Mouse (Mus musculus): ENCODE results near the gene Cog1.
A peak's percentile ranks its signal among the peaks of the same experiment; 100 is the strongest.
"Not testable (repeated sequence)": the region's sequence is repeated elsewhere in the genome, so short reads cannot be mapped to it uniquely, and the experiment has no call there.

The Cog1 gene

GRCm38 (mm10) chr11:113632303-113632702 is 16.7 kb upstream of the Cog1 start:
- no peak for DNase-seq

- no peak for DNase-seq
Measured at GRCm38 (mm10) chr11:113633398-113633797, 15.6 kb upstream of the Cog1 start.

- DNase-seq: no peak
Measured at GRCm38 (mm10) chr11:113634699-113635121, 14.3 kb upstream of the Cog1 start.

GRCm38 (mm10) chr11:113638680-113639079 is 10.3 kb upstream of the Cog1 start:
- no peak for DNase-seq

- DNase-seq: no peak
Measured at GRCm38 (mm10) chr11:113645181-113645580, 3.8 kb upstream of the Cog1 start.

GRCm38 (mm10) chr11:113648152-113648551 is 817 bp upstream of the Cog1 start:
- DNase-seq: peak; percentile 90

- peak; percentile 84 for DNase-seq
Measured at GRCm38 (mm10) chr11:113649353-113650210, 613 bp downstream of the Cog1 start, which contains the start of gene Slc39a11. Slc39a11 (minus strand) TSS chr11:113650079.

- no peak for DNase-seq
Measured at GRCm38 (mm10) chr11:113651206-113651906, 2.4 kb downstream of the Cog1 start.

GRCm38 (mm10) chr11:113651907-113652273 is 2.9 kb downstream of the Cog1 start:
- peak; percentile 73 for DNase-seq

GRCm38 (mm10) chr11:113652516-113652915 is 3.5 kb downstream of the Cog1 start:
- DNase-seq: peak; percentile 43

GRCm38 (mm10) chr11:113654105-113654504 is 5.1 kb downstream of the Cog1 start:
- DNase-seq: no peak

- DNase-seq: no peak
Measured at GRCm38 (mm10) chr11:113654561-113655270, 5.7 kb downstream of the Cog1 start.

- no peak for DNase-seq
Measured at GRCm38 (mm10) chr11:113656511-113656932, 7.6 kb downstream of the Cog1 start.

- no peak for DNase-seq
Measured at GRCm38 (mm10) chr11:113657221-113657620, 8.3 kb downstream of the Cog1 start.

- DNase-seq: no peak
Measured at GRCm38 (mm10) chr11:113658319-113658718, 9.3 kb downstream of the Cog1 start.

- no peak for DNase-seq
Measured at GRCm38 (mm10) chr11:113658763-113659162, 9.8 kb downstream of the Cog1 start.

- DNase-seq: not testable (repeated sequence)
Measured at GRCm38 (mm10) chr11:113660213-113660612, 11.2 kb downstream of the Cog1 start.

- no peak for DNase-seq
Measured at GRCm38 (mm10) chr11:113660940-113661339, 12.0 kb downstream of the Cog1 start.

- no peak for DNase-seq
Measured at GRCm38 (mm10) chr11:113661835-113662351, 12.9 kb downstream of the Cog1 start.

GRCm38 (mm10) chr11:113664279-113664678 is 15.3 kb downstream of the Cog1 start:
- DNase-seq: no peak

GRCm38 (mm10) chr11:113666205-113666604 is 17.2 kb downstream of the Cog1 start:
- no peak for DNase-seq

- DNase-seq: peak; percentile 73
Measured at GRCm38 (mm10) chr11:113666648-113667047, 17.7 kb downstream of the Cog1 start.

GRCm38 (mm10) chr11:113667122-113667521 is 18.2 kb downstream of the Cog1 start:
- DNase-seq: peak; percentile 48
